Mouse (Mus musculus): ENCODE results near the gene Ovca2.
"Not testable (repeated sequence)": the region's sequence is repeated elsewhere in the genome, so short reads cannot be mapped to it uniquely, and the experiment has no call there.

Gene Ovca2

GRCm38 (mm10) chr11:75194850-75195461, 16.3 kb upstream of the Ovca2 start:
- DNase-seq (ENCODE audit: low read depth in 1 of 2, low spot score in 2 of 2) = no peak

- no peak for DNase-seq (ENCODE audit: low read depth in 1 of 2, low spot score in 2 of 2)
These were observed 15.7 kb upstream of the Ovca2 start for GRCm38 (mm10) chr11:75194121-75194849.

GRCm38 (mm10) chr11:75193256-75194071, 14.8 kb upstream of the Ovca2 start, which contains the start of gene Rtn4rl1:
Rtn4rl1 (plus strand) TSS chr11:75193783.
- peak in 1 of 2 experiments; percentile 19 for DNase-seq (ENCODE audit: low read depth in 1 of 2, low spot score in 2 of 2)

- DNase-seq (ENCODE audit: low read depth in 1 of 2, low spot score in 2 of 2) = peak in 1 of 2 experiments; percentile 60
These were observed 13.9 kb upstream of the Ovca2 start for GRCm38 (mm10) chr11:75192336-75193214.

- DNase-seq (ENCODE audit: low read depth in 1 of 2, low spot score in 2 of 2) = no peak
These were observed 13.2 kb upstream of the Ovca2 start for GRCm38 (mm10) chr11:75191841-75192240.

- DNase-seq (ENCODE audit: low read depth in 1 of 2, low spot score in 2 of 2) = no peak
These were observed 12.3 kb upstream of the Ovca2 start, which contains the start of gene Dph1 for GRCm38 (mm10) chr11:75190905-75191441. Dph1 (minus strand) TSS chr11:75191241.

GRCm38 (mm10) chr11:75190371-75190724, 11.7 kb upstream of the Ovca2 start:
- peak; percentile 65 to 76 for DNase-seq (ENCODE audit: low read depth in 1 of 2, low spot score in 2 of 2)

- DNase-seq (ENCODE audit: low read depth in 1 of 2, low spot score in 2 of 2) = no peak
These were observed 11.2 kb upstream of the Ovca2 start for GRCm38 (mm10) chr11:75189713-75190370.

GRCm38 (mm10) chr11:75184986-75185385, 6.4 kb upstream of the Ovca2 start:
- DNase-seq (ENCODE audit: low read depth in 1 of 2, low spot score in 2 of 2) = no peak

- DNase-seq (ENCODE audit: low read depth in 1 of 2, low spot score in 2 of 2) = no peak
These were observed 5.9 kb upstream of the Ovca2 start for GRCm38 (mm10) chr11:75184573-75184972.

GRCm38 (mm10) chr11:75183917-75184570, 5.4 kb upstream of the Ovca2 start:
- DNase-seq (ENCODE audit: low read depth in 1 of 2, low spot score in 2 of 2) = no peak

- no peak for DNase-seq (ENCODE audit: low read depth in 1 of 2, low spot score in 2 of 2)
These were observed 624 bp downstream of the Ovca2 start for GRCm38 (mm10) chr11:75178011-75178410.

- DNase-seq (ENCODE audit: low read depth in 1 of 2, low spot score in 2 of 2) = not testable (repeated sequence)
These were observed 4.1 kb downstream of the Ovca2 start for GRCm38 (mm10) chr11:75174574-75174973.

- DNase-seq (ENCODE audit: low read depth in 1 of 2, low spot score in 2 of 2) = no peak
These were observed 4.9 kb downstream of the Ovca2 start for GRCm38 (mm10) chr11:75173799-75174165.

- peak in 1 of 2 experiments; percentile 84 for DNase-seq (ENCODE audit: low read depth in 1 of 2, low spot score in 2 of 2)
These were observed 5.4 kb downstream of the Ovca2 start for GRCm38 (mm10) chr11:75173095-75173798.

- no peak for DNase-seq (ENCODE audit: low read depth in 1 of 2, low spot score in 2 of 2)
These were observed 6.2 kb downstream of the Ovca2 start for GRCm38 (mm10) chr11:75172151-75173094.

- DNase-seq (ENCODE audit: low read depth in 1 of 2, low spot score in 2 of 2) = no peak
These were observed 7.3 kb downstream of the Ovca2 start for GRCm38 (mm10) chr11:75171186-75171865.
